Mouse (Mus musculus): ENCODE data around the gene Prm2.
A peak's percentile ranks its signal among the peaks of the same experiment; 100 is the strongest.

The Prm2 gene

DNA sequence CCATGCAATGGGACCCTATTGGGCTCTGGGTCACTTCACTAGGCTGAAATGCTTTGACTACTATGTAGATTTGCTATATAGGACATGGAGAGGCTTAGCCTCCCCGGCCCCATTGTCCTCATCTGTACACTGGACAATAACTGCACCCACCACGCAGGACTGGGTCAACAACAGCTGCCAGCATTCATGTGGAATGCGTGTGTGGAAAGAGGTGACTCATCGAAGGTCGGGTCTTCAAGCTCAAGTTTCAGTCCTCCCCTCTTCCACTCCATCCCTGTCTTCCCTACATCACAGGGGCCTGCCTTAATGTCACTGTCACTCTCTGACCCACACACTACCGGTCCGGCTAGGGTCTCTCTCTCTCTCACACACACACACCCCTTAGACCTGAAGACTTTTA lies 19.6 kb downstream of the Prm2 start:
- no peak for DNase-seq (ENCODE audit: low spot score in 2 of 2)

DNA sequence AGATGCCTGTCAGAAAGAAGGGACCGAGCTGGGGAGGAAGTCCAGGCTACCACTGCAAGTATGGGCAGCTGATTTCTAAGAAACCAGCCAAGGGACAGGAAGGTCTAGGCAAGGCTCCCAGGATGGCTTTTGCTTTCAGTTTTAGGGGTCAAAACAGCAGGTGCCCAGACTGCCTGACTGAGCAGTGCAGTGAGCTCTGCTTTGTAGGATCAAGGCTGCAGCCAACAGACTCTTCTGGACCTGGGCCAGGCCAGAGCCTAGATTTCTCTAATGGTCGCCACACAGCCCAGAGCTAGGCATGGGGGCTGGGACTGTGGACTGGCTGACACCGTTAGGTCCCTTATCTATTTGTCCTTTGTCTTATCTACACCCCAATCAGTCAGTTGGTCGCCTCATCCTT lies 21.2 kb downstream of the Prm2 start:
- DNase-seq (ENCODE audit: low spot score in 2 of 2) = no peak

DNA sequence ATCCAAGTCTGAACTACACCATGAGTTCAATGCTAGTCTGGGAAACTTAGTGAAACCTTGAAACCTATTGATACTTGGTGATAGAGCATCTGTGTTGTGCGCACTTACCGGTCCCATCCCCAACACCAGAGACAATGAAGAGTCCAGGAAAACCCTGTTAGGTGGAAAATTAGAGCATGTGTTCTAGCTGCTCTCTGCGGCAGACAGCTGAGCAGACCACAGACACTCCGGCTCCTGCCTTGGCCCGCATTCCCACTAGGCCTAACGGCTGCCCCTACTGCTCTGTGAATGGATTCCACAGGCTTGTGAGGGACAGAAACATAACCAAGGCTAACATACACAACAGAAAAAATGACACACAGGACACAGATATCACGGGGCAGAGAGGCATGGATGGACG lies 22.4 kb downstream of the Prm2 start:
- DNase-seq (ENCODE audit: low spot score in 2 of 2) = no peak

DNA sequence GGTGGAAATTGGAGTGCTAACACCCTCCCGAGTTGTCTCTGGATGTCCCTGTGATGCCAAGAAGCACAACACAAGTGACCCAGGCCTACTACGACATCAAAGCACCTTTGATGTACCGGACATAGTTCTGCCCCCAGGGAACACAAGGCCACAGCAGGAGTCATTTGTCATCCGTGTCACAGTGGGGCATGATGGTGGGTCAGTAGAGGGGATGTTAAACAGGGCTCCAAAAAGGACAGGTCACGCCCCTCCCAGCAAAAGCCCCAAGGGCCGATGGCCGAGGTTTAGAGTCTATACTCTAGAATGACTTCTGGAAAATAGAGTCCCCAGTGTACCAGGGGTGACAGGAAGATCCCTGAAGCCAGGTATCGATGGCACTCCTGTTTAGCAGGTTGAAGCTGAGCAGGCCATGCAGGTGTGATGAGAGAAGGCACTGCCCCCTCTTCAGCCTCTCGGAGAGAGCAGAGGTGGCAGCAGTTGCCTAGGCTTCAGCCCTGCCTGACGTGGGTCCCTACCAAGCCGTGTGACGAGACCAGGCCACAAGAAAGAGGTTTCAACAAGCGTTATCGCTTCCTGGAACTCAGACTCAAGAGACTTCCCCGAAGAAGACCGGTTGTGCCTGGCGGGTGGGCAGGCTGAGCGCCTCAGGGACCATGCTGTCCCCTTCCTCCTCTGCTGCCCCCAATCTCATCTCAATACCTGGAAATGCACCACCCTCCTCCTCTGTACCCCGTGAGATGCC lies 24.0 kb downstream of the Prm2 start:
- DNase-seq (ENCODE audit: low spot score in 2 of 2) = no peak

DNA sequence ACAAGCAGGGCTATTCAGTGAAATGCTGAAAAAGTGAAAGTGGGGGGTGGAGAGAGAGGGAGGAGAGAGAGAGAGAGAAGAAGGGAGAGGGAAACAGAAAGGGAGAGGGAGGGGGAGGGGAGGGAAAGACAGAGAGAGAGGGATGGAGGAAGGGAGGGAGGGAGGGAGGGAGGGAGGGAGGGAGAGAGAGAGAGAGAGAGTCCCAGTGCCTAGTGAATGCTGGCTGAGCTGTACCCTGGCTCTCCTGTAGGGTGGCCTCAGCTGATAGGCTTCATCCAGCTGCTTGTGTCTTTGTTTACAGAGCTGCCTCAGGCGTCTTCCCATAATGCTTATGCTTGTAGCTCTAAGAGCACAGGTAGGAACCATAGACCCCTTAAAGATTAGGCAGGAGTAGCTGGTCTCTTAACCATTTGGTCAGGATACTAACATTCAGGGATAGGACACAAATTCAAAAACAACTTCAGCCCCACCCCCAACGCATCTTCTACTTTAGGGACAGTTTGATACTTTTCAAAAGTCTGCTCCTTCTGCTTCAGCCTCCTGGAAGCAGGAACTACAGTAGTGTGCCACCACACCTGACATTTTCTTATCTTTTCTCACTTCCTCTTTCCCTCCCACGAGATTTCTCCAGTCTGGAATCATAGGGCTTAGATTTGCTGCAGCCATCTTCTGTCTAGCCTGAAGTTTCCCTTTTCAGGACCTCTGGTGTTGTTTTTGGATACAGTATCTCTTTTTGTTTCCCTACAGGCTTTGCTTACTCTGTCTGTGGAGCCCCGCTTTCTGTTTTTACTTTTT lies 25.2 kb downstream of the Prm2 start:
- DNase-seq (ENCODE audit: low spot score in 2 of 2) = no peak

DNA sequence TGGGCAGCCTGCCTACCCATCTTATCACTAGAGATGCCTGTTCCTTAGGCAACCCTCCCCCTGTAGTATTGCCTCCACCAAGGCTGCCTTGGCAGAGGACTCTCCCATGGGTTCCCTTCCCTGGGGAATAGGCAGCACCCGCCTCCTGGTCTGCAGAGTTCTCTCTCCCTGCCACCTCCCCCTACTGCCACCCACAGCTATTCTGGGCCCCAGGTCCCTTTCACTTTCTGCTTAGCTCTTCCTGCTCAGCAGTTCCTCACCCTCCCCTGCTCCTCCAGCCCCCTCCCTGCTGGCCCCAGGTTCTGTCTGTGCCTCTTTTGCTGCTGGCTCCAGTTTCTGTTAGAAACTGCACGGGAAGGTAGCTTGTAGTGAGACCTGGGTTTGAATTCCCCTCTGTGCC lies 26.3 kb downstream of the Prm2 start:
- peak in 1 of 2 experiments; percentile 39 for DNase-seq (ENCODE audit: low spot score in 2 of 2)

DNA sequence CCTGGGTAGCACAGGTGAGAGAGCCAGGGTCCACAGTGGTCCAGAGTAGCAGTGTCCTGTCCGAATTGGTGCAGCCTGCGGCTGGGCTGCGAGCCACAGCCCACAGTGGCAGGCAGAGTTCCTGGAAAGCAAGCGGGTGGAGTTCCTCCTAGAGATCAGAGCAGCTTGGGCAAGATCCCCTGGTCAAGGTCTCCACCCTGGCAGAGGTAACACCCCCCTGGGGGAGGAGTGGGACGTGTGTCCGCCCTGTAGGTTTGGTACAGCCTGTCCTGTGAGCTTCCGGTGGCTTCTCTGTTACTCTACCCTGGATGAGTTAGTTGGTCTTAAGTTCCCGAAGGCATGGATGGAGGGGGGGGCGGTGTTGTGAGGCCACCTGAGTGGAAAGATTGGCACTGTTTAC lies 27.1 kb downstream of the Prm2 start:
- DNase-seq (ENCODE audit: low spot score in 2 of 2) = no peak

DNA sequence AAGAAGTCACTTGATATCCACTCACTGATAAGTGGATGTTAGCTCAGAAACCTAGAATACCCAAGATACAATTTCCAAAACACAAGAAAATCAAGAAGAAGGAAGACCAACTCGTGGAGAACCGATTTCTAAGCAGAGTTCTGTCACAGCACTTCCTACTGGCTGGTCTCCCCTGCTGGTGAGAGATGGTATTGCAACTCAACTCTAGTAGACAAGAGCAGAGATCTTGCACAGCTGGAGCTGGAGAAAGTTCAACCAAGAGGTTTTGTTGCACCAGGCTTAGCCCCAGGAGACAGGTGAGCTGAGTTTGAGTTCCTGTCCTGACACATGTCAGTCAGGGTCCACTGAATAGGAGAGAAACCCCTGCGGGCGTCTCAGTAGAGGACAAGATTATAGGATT lies 28.8 kb downstream of the Prm2 start:
- DNase-seq (ENCODE audit: low spot score in 2 of 2) = peak in 1 of 2 experiments; percentile 74

DNA sequence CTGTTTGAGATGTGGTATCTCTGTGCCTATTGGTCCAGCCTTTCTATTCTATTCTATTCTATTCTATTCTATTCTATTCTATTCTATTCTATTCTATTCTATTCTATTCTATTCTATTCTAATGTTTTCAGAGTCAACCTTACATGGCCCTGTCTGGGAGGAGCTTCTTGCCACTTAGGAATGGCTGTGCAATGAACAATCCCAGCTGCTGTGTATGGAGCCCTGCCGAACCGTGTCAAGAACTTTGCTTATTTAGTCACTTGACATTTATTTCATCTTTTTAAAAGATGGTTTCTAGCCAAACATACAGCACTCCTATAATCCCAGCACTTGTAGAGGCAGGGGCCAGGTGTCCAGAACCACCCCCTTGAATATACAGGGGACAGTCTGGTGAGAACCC lies 31.6 kb downstream of the Prm2 start:
- no peak for DNase-seq (ENCODE audit: low spot score in 2 of 2)

DNA sequence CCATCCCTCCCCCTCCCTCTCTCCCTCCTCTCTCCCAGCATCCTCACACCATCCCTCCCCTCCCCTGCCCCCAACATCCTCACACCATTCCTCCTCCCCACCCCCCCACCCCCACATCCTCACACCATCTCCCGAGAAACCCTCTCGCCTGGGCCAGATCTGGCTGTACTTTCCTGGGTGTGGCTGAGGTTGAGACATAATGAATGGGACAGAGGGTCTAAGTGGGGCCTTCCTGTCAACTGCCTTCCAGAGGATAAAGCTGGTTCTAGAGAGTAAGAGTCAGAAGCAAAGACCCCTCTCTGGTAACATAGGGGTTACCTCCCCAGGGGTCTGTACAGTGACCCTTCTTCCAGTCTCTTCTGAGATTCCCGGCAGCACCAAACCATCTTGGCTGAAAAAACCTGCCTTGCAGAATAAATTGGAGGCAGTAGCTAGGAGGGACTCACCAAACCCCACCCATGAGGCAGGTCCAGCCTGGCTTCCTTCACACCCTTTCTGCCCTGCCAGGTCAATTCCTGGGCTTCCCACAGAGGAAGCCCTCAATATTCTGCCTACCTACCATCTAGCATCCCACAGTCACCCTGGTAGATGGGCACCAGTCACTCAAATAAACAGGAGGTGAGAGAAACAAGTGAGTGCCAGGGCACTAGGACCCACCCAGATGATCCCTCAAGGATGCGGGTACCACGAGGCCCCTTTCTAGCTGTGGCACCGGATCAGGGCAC lies 32.2 kb downstream of the Prm2 start:
- no peak for DNase-seq (ENCODE audit: low spot score in 2 of 2)

DNA sequence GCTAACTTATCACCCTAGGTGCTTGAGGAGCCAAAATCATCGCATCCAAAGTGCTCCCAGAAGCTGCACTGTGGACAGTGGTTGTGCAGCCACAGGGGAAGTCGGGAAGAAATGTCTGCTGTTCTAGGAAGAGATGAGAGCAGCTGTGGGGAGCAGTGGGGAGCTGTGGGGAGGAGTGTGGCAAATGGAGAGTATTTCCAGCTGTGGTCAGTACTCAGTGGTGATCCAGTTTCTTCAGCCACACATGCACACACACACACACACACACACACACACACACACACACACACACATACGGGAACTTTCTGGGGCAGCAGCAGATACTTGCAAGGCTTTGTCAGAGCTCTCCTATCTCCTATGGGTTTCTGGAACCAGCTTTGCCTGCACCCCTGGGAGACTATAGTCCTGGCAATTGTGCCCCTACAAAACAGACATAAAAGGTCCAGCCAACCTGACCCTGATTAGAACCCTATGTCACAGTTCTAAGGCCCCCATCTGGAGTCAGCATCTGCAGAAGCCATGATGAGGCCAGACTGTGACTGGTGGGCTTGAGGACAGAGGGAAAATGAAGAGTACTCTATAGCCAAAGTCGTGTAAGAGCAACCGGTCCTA lies 33.3 kb downstream of the Prm2 start:
- DNase-seq (ENCODE audit: low spot score in 2 of 2) = no peak

DNA sequence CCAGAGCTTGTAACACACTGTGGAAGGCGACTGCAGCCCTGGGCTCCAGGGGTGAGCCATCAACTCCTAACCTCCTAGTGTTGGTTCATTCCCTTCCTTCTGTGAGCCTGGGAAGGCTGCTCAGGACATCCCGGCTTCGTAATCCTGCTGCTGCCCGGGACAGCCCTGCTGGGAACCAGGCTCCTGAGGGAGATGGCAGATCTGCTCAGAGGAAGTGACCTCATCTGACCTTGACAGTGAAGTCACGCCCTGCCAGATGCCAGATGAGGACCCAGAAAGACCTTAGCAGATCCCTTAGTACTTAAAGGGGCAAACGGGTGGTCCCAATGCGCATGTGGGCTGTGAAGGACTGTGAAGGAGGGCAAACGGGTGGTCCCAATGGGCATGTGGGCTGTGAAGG lies 34.8 kb downstream of the Prm2 start:
- no peak for DNase-seq (ENCODE audit: low spot score in 2 of 2)

DNA sequence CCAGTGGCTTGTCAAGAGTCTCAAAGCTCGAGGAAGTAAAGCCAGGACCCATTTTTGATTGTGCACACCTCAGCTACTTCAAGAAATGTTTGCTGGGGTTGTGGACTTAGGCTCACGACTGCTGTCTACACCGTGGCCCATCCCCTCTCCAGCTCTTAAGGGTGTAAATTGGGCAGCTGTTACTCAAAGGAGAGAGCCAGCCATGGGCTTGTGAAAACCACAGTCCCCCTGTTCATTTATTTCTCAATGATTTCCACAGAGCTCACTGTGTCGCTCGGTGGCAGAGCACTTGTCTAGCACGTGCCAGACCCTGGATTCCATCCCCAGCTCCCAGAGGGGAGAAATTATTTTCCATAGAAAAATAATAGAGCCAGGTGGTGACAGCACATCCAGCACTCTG lies 39.8 kb downstream of the Prm2 start:
- DNase-seq (ENCODE audit: low spot score in 2 of 2) = no peak

DNA sequence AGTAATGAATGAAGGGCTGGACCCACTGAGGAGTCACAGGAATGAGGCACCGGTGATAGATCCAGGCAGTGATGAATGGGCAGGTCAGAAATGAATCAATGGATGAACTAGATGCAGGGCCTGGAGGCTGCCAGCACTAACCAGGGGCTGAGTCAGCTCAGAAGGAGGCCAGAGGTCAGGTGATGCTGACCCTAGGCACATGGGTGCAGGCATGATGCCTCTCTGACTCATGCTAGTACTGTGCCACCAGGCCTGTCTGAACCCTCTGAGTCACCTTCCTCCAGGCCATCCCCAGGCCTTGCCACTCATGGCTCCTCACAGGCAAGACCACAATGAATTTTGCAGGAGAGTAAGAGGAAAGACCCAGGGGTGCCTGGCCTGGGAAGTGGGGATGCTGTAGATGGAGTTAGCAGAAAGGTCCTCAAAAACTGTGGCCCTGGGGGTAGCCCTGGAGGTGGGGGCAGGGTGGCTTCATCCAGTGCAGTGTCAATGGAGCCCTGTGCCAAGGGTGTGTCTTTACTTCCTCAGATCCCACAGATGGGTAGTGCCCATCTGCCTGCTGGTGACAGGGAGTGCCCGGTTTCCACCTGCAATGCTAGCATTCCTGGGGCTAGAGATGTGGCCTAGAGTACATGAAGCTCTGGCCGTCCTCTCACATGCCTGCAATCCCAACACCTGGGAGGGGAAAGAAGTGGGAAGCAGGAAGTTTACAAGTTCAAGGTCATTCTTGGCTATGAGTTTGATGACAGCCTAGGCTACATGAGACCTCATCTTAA lies 41.2 kb downstream of the Prm2 start:
- no peak for DNase-seq (ENCODE audit: low spot score in 2 of 2)

DNA sequence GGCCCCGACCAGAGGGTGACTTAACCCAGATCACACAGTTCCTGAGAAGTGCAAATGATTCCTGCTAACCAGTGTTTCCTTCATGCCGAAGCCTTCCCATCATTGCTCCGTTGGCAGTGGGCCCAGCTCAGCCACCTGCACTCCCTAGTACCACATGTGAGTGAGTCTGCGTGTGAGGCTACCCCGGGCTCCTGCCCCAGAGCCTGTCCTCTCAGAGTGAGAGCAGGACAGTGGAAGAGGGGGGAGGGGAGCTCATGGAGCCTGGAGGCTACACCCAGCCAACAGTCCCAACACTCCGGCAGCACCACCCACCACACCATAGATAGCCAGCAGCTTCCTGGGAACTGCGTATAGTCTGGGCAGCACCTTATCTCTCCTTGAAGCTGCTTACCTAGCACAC lies 46.1 kb downstream of the Prm2 start:
- peak in 1 of 2 experiments; percentile 26 for DNase-seq (ENCODE audit: low spot score in 2 of 2)

DNA sequence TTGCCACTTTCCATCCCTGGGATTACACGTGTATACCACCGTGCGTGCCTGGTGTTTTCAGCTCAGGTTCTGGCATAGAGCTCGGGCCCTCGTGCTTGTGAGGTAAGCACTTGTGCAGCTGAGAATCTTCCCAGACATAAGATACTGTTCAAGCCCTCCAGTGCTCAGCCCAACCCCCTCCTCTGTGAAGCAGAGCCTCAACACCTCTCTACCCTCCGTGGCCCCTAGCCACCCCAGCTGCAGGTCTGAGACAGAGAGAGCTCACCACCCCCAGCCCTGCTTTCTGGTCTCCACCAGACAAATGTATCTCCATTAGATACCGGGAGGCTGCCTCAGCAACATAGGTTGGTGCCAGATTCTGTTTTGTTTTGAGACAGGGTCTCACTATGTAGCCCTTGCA lies 46.7 kb downstream of the Prm2 start:
- no peak for DNase-seq (ENCODE audit: low spot score in 2 of 2)

Measured in left cerebral cortex, adult 9 months (tissue).